Mouse (Mus musculus): ENCODE results near the gene Plod3. TPM values are rescaled to one million over a fixed set of nuclear protein-coding genes. Genes with fewer than 3 reads are reported as not detected.

Plod3 gene
- 56.9 and 57.1 TPM in 2 replicates for polyA plus RNA-seq (2012; ENCODE audit: low replicate concordance)

GRCm38 (mm10) chr5:136986695-136987137, at the start of gene Plod3:
Gene Plod3 (plus strand): TSS chr5:136987019.

GRCm38 (mm10) chr5:136953015-136953414, 33.8 kb upstream of the Plod3 start, which contains the start of gene Fis1:
Gene Fis1 (plus strand): TSS chr5:136953275.

GRCm38 (mm10) chr5:136966331-136966730, 20.5 kb upstream of the Plod3 start, which contains the start of gene Cldn15:
Gene Cldn15 (plus strand): TSS chr5:136966616.

GRCm38 (mm10) chr5:136987934-136988271, 1.1 kb downstream of the Plod3 start, which contains the start of gene Znhit1:
Gene Znhit1 (minus strand): TSS chr5:136988021.

DNA sequence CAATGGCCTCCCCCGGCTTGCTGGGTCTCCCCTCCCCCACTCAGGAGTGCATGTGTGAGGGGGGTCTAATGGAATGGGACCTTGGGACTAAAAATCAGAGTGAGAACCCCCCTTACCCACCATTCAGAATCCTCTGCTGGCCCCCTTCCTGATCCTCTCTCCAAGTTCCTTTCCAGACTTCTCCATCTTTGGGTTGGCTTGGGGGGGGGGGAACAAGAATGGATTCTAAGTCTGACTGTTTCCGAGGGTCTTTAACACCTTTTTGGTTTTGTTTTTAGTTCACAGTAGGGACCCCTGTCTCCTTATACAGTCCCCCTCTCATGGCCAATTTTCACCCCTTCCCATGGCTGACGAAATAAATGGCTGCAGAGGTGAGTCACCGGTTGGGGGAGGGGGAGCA, 39.3 kb downstream of the Plod3 start, which contains the start of gene Vgf:
Gene Vgf, plus strand, starts transcription at position 301 of the 400 bp plus-strand sequence.

GRCm38 (mm10) chr5:137045402-137046323, 58.8 kb downstream of the Plod3 start, which contains the start of gene Ap1s1:
Gene Ap1s1 (minus strand): TSS chr5:137046135.

Other genes starting within 250 kb of the Plod3 start
- 0.18 and 0.23 TPM in 2 replicates for gene Col26a1, start 103.8 kb upstream of the Plod3 start, polyA plus RNA-seq (2012; ENCODE audit: low replicate concordance)
- 1.0 and 4.7 TPM in 2 replicates for gene Ift22, start 78.9 kb upstream of the Plod3 start, polyA plus RNA-seq (2012; ENCODE audit: low replicate concordance)
- gene Fis1, start 33.7 kb upstream of the Plod3 start, polyA plus RNA-seq (2012; ENCODE audit: low replicate concordance), result 876 and 1,603 TPM in 2 replicates
- 4.3 TPM in 1 of 2 replicates, not detected in the other for gene Cldn15, start 20.4 kb upstream of the Plod3 start, polyA plus RNA-seq (2012; ENCODE audit: low replicate concordance)
- gene Znhit1, start 1.0 kb downstream of the Plod3 start, polyA plus RNA-seq (2012; ENCODE audit: low replicate concordance), result 85.8 and 198 TPM in 2 replicates
- 0.15 and 1.3 TPM in 2 replicates for gene Vgf, start 39.4 kb downstream of the Plod3 start, polyA plus RNA-seq (2012; ENCODE audit: low replicate concordance)
- gene Ap1s1, start 59.1 kb downstream of the Plod3 start, polyA plus RNA-seq (2012; ENCODE audit: low replicate concordance), result 153 and 182 TPM in 2 replicates
- gene Serpine1, start 85.2 kb downstream of the Plod3 start, polyA plus RNA-seq (2012; ENCODE audit: low replicate concordance), result 0.62 and 0.82 TPM in 2 replicates
- gene Trim56, start 129.2 kb downstream of the Plod3 start, polyA plus RNA-seq (2012; ENCODE audit: low replicate concordance), result 11.5 and 33.4 TPM in 2 replicates
- not detected in 2 replicates for gene Muc3, start 162.3 kb downstream of the Plod3 start, polyA plus RNA-seq (2012; ENCODE audit: low replicate concordance)
- 0.12 TPM in 1 of 2 replicates, not detected in the other for gene Muc3a, start 225.4 kb downstream of the Plod3 start, polyA plus RNA-seq (2012; ENCODE audit: low replicate concordance)

All from leukemia stem cell, adult 10-12 weeks (primary cell).